Mouse (Mus musculus) lung, postnatal 0 days (tissue): ENCODE measurements around the gene Ache.

Experiments used
- CTCF ChIP-seq: IDR thresholded peaks from 2 replicates; pipeline ENCODE4 v1.5.1; 2016; ENCODE audit warnings: antibody characterized with exemption, mild to moderate bottlenecking
- EP300 ChIP-seq: IDR thresholded peaks from 2 replicates; pipeline ENCODE4 v1.6.1; 2016; ENCODE audit warnings: antibody characterized with exemption, mild to moderate bottlenecking, control low read depth

DNA sequence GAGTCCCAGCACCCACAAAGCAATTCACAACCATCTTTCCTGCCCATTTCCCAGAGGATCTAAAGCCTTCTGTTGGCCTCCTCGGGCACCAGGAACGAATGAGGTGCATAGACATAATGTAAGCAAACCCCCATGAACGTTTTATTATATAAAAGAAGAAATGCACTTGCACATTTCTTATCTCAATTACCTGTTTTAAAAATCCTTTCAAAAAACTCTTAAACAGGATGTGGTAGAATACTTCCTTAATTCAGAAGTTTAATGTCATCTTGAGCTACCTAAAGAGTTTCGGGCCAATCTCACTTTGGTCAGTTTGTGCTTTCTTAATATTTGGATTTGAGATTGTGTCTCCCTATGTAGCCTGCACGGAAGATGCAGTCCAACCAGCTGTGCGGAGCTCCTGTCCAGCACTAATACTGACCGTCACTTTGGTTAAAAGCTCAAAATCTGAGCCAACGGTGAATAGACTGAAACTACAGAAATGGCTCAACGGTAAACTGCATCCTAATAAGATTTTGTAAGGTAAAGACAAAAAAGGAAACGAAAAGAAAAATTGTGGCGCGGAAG lies 19.2 kb downstream of the Ache start:
- no peak for TF ChIP-seq CTCF
- TF ChIP-seq EP300 = no peak
